Mouse (Mus musculus): ENCODE measurements around the gene Mosmo. TPM values are rescaled to one million over a fixed set of nuclear protein-coding genes. Genes with fewer than 3 reads are reported as not detected.
A peak's percentile ranks its signal among the peaks of the same experiment; 100 is the strongest.

Mosmo gene
- polyA plus RNA-seq (2015; fragmentation: Nextera tagmentation; extraction: Ambion mirVana): 5.1 and 6.3 TPM in 2 replicates

- peak; percentile 97 for ATAC-seq
- H3K27ac ChIP-seq (ENCODE audit: low read length): peak within 1 kb of the TSS; percentile 53
- WGBS: under 1% methylated on average over 32 of the region's 44 CpGs
- H3K9ac ChIP-seq (ENCODE audit: low read depth, low read length): peak within 1 kb of the TSS; percentile 87
- H3K4me3 ChIP-seq (ENCODE audit: low read length): peak within 1 kb of the TSS; percentile 87
- H3K9me3 ChIP-seq (ENCODE audit: control insufficient read depth, low read length): no peaks in the 10 kb centered on the region
- no peaks in the 10 kb centered on the region for H3K36me3 ChIP-seq (ENCODE audit: control insufficient read depth, insufficient read depth, low read length)
- peak within 1 kb of the TSS; percentile 83 for H3K4me2 ChIP-seq (ENCODE audit: low read depth, low read length)
- peaks cover 16% of the 10 kb centered on the region for H3K4me1 ChIP-seq (ENCODE audit: control insufficient read depth, insufficient read depth, low read length)
- no peaks in the 10 kb centered on the region for H3K27me3 ChIP-seq (replicated peaks; ENCODE audit: control insufficient read depth, insufficient read depth, low read length)
Observed at GRCm38 (mm10) chr7:120677001-120677643, at the start of gene Mosmo. Gene Mosmo (plus strand): TSS chr7:120677618.

DNA sequence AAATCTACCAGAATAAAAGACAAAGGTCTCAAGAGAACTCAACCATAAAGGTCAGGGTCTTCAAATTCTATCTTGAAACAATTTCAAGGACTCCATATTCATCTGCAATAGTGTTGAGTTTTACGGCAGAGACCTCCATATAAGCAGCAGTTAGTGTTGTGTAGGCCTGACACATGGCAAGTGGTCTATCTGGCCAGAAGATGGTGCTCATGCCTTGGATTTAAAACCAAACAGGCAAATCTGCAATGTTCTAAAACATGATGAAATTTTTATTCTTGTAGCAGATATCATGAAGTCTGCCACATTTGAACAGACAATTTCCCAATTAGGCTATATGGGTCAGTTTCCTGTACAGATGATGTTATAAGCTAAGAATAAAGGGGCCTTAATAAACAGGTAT, 44.9 kb upstream of the Mosmo start:
- Histone ChIP-seq H3K9ac (ENCODE audit: low read depth, low read length) (no peak overlapping the region), H3K4me1 (ENCODE audit: control insufficient read depth, insufficient read depth, low read length) (peaks cover 8% of the 10 kb centered on the region), H3K4me2 (ENCODE audit: low read depth, low read length) (no peak overlapping the region), H3K27me3 (replicated peaks; ENCODE audit: control insufficient read depth, insufficient read depth, low read length) (no peaks in the 10 kb centered on the region), H3K9me3 (ENCODE audit: control insufficient read depth, low read length) (no peaks in the 10 kb centered on the region), H3K4me3 (ENCODE audit: low read length) (no peak overlapping the region), H3K36me3 (ENCODE audit: control insufficient read depth, insufficient read depth, low read length) (no peaks in the 10 kb centered on the region; the same call in 1 of the 2 replicates), H3K27ac (ENCODE audit: low read length) (no peak overlapping the region)
- 77% methylated on average over 1 of the region's 1 CpGs for WGBS
- no peak for ATAC-seq

GRCm38 (mm10) chr7:120634301-120634700, 43.1 kb upstream of the Mosmo start:
- Histone ChIP-seq H3K9me3 (ENCODE audit: control insufficient read depth, low read length) (no peaks in the 10 kb centered on the region), H3K27me3 (replicated peaks; ENCODE audit: control insufficient read depth, insufficient read depth, low read length) (no peaks in the 10 kb centered on the region), H3K4me3 (ENCODE audit: low read length) (peak overlapping the region; percentile 89), H3K9ac (ENCODE audit: low read depth, low read length) (peak overlapping the region; percentile 99), H3K4me2 (ENCODE audit: low read depth, low read length) (peak overlapping the region; percentile 71), H3K36me3 (ENCODE audit: control insufficient read depth, insufficient read depth, low read length) (peaks cover 3% of the 10 kb centered on the region), H3K4me1 (ENCODE audit: control insufficient read depth, insufficient read depth, low read length) (peaks cover 8% of the 10 kb centered on the region), H3K27ac (ENCODE audit: low read length) (peak overlapping the region; percentile 98)
- ATAC-seq: no peak
- 7% methylated on average over 9 of the region's 9 CpGs for WGBS

DNA sequence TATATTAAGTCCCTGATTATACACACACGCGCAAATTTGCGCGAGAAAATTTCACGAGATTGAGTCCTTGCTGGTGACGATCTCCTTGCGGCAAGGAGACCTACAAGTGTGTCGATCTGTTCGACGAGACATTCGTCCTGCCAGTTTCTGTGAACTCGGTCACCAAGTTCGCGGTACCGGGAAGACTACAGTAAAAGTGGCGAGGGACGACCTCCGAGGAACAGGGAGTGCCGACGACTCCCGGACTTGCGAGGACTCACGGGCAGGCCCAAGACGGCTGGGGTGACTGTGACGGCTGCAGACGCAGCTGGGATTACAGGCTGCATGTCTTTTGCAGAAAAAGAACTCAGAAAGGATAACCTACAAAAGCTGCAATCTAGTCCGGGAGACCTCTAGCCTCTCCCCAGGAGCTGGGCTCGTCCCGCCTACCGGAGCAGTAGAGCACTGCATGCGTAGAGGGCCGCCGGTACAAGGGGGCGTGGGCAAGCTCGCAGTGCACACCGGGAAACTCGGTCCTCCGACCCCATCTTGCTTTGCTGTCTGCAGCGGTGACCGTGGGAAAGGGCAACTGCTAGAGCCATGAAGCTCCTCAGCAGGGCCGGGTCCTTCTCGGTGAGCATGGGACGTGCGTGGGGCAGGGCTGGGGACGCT, 42.6 kb upstream of the Mosmo start, which contains the start of gene Uqcrc2:
TSS of gene Uqcrc2 (plus strand) at position 466 of the 651 bp plus-strand sequence.
- H3K27me3 ChIP-seq (replicated peaks; ENCODE audit: control insufficient read depth, insufficient read depth, low read length): no peaks in the 10 kb centered on the region
- ATAC-seq: peak; percentile 100
- no peaks in the 10 kb centered on the region for H3K9me3 ChIP-seq (ENCODE audit: control insufficient read depth, low read length)
- under 1% methylated on average over 45 of the region's 45 CpGs for WGBS
- peak within 1 kb of the TSS; percentile 71 for H3K4me2 ChIP-seq (ENCODE audit: low read depth, low read length)
- peaks cover 8% of the 10 kb centered on the region for H3K4me1 ChIP-seq (ENCODE audit: control insufficient read depth, insufficient read depth, low read length)
- H3K9ac ChIP-seq (ENCODE audit: low read depth, low read length): peak within 1 kb of the TSS; percentile 99
- peak within 1 kb of the TSS; percentile 98 for H3K27ac ChIP-seq (ENCODE audit: low read length)
- peak within 1 kb of the TSS; percentile 89 for H3K4me3 ChIP-seq (ENCODE audit: low read length)
- H3K36me3 ChIP-seq (ENCODE audit: control insufficient read depth, insufficient read depth, low read length): peaks cover 3% of the 10 kb centered on the region

- Histone ChIP-seq H3K9me3 (ENCODE audit: control insufficient read depth, low read length) (no peaks in the 10 kb centered on the region), H3K4me1 (ENCODE audit: control insufficient read depth, insufficient read depth, low read length) (peaks cover 8% of the 10 kb centered on the region), H3K4me2 (ENCODE audit: low read depth, low read length) (peak overlapping the region; percentile 58), H3K4me3 (ENCODE audit: low read length) (peak overlapping the region; percentile 89), H3K27me3 (replicated peaks; ENCODE audit: control insufficient read depth, insufficient read depth, low read length) (no peaks in the 10 kb centered on the region), H3K9ac (ENCODE audit: low read depth, low read length) (peak overlapping the region; percentile 99), H3K36me3 (ENCODE audit: control insufficient read depth, insufficient read depth, low read length) (peaks cover 6% of the 10 kb centered on the region), H3K27ac (ENCODE audit: low read length) (peak overlapping the region; percentile 98)
- WGBS: under 1% methylated on average over 32 of the region's 32 CpGs
- peak; percentile 85 for ATAC-seq
Observed at GRCm38 (mm10) chr7:120635362-120635781, 42.0 kb upstream of the Mosmo start.

GRCm38 (mm10) chr7:120635821-120636220, 41.6 kb upstream of the Mosmo start:
- peak overlapping the region; percentile 99 for H3K9ac ChIP-seq (ENCODE audit: low read depth, low read length)
- peaks cover 7% of the 10 kb centered on the region for H3K36me3 ChIP-seq (ENCODE audit: control insufficient read depth, insufficient read depth, low read length)
- peak; percentile 44; the same call in 1 of the 2 replicates for ATAC-seq
- peak overlapping the region; percentile 89 for H3K4me3 ChIP-seq (ENCODE audit: low read length)
- H3K27me3 ChIP-seq (replicated peaks; ENCODE audit: control insufficient read depth, insufficient read depth, low read length): no peaks in the 10 kb centered on the region
- under 1% methylated on average over 11 of the region's 11 CpGs for WGBS
- H3K27ac ChIP-seq (ENCODE audit: low read length): peak overlapping the region; percentile 98
- H3K9me3 ChIP-seq (ENCODE audit: control insufficient read depth, low read length): no peaks in the 10 kb centered on the region
- peaks cover 8% of the 10 kb centered on the region for H3K4me1 ChIP-seq (ENCODE audit: control insufficient read depth, insufficient read depth, low read length)
- H3K4me2 ChIP-seq (ENCODE audit: low read depth, low read length): peak overlapping the region; percentile 58

DNA sequence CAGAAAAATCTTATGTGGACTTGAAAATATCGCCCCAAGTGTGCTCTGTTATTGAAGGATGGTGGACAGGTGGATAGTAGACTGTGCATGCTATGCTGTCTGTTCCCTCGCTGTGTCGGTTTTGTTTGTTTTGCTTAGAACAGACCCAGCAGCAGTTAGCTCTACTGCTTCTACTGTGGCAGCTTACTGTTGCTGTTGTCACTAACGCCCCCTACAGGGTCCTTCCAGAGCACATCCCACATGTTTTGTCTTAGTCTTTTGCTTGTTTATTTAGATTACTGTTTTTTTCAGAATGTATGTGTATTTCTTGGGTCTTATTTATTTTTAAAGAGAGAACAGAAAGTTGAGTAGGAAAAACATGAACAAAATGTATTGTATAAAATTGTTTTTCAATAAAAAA, 34.2 kb upstream of the Mosmo start:
- no peak for ATAC-seq
- no peak overlapping the region for H3K4me2 ChIP-seq (ENCODE audit: low read depth, low read length)
- no peaks in the 10 kb centered on the region for H3K9me3 ChIP-seq (ENCODE audit: control insufficient read depth, low read length)
- no peak overlapping the region for H3K27ac ChIP-seq (ENCODE audit: low read length)
- H3K36me3 ChIP-seq (ENCODE audit: control insufficient read depth, insufficient read depth, low read length): peaks cover 10% of the 10 kb centered on the region
- no peaks in the 10 kb centered on the region for H3K4me1 ChIP-seq (ENCODE audit: control insufficient read depth, insufficient read depth, low read length)
- 61% methylated on average over 4 of the region's 4 CpGs for WGBS
- H3K9ac ChIP-seq (ENCODE audit: low read depth, low read length): no peak overlapping the region
- no peak overlapping the region for H3K4me3 ChIP-seq (ENCODE audit: low read length)
- no peaks in the 10 kb centered on the region for H3K27me3 ChIP-seq (replicated peaks; ENCODE audit: control insufficient read depth, insufficient read depth, low read length)

- no peak overlapping the region for H3K27ac ChIP-seq (ENCODE audit: low read length)
- no peaks in the 10 kb centered on the region for H3K27me3 ChIP-seq (replicated peaks; ENCODE audit: control insufficient read depth, insufficient read depth, low read length)
- H3K9ac ChIP-seq (ENCODE audit: low read depth, low read length): no peak overlapping the region
- no peak for ATAC-seq
- H3K9me3 ChIP-seq (ENCODE audit: control insufficient read depth, low read length): no peaks in the 10 kb centered on the region
- peaks cover 10% of the 10 kb centered on the region for H3K36me3 ChIP-seq (ENCODE audit: control insufficient read depth, insufficient read depth, low read length)
- no peaks in the 10 kb centered on the region for H3K4me1 ChIP-seq (ENCODE audit: control insufficient read depth, insufficient read depth, low read length)
- no peak overlapping the region for H3K4me2 ChIP-seq (ENCODE audit: low read depth, low read length)
- no peak overlapping the region for H3K4me3 ChIP-seq (ENCODE audit: low read length)
- 81% methylated on average over 2 of the region's 2 CpGs for WGBS
Observed at GRCm38 (mm10) chr7:120647849-120648248, 29.6 kb upstream of the Mosmo start.

DNA sequence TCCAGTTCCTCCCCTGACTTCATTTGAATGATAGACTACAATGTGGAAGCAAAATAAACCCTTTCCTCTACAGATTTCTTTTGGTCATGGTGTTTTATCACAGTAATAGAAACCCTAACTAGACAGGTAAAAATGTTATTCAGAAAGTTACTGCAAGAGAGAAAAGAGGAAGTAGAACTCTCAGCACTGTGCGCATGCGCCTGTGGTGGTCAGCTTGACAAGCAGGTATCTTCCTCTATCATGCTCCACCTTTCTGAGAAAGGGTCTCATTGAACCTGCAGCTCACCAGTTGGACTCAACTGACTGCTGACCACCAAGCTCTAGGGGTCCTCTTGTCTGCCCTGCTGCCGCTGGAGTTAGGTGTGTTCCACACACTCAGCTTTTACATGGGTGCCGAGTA, 15.3 kb upstream of the Mosmo start:
- Histone ChIP-seq H3K4me2 (ENCODE audit: low read depth, low read length) (no peak overlapping the region), H3K27me3 (replicated peaks; ENCODE audit: control insufficient read depth, insufficient read depth, low read length) (no peaks in the 10 kb centered on the region), H3K27ac (ENCODE audit: low read length) (no peak overlapping the region), H3K4me3 (ENCODE audit: low read length) (no peak overlapping the region), H3K9ac (ENCODE audit: low read depth, low read length) (no peak overlapping the region), H3K4me1 (ENCODE audit: control insufficient read depth, insufficient read depth, low read length) (no peaks in the 10 kb centered on the region), H3K36me3 (ENCODE audit: control insufficient read depth, insufficient read depth, low read length) (peaks cover 8% of the 10 kb centered on the region; the same call in 1 of the 2 replicates), H3K9me3 (ENCODE audit: control insufficient read depth, low read length) (no peaks in the 10 kb centered on the region)
- 92% methylated on average over 4 of the region's 4 CpGs for WGBS
- no peak for ATAC-seq
